Mouse (Mus musculus) layer of hippocampus, postnatal 10 days (tissue): Measurements from ENCODE around the gene Nphp1. TPM values are rescaled to one million over a fixed set of nuclear protein-coding genes. Genes with fewer than 3 reads are reported as not detected.

Source experiments
- total RNA-seq, 2 experiments: library from RNA; stranded (reverse); gene quantifications; 2 replicates each; pipeline ENCODE4 v1.2.3; 2021

The Nphp1 gene
- total RNA-seq, 2 experiments from 2014 or later: 16.6 to 19.5 TPM

Other genes with a start within 250 kb of the Nphp1 start
- gene Prom2, start 247.4 kb downstream of the Nphp1 start, total RNA-seq: under 1 TPM; 0.07 to 0.14 TPM
- 1 to 10 TPM; 8.4 to 9.7 TPM for gene Zfp661, start 201.8 kb downstream of the Nphp1 start, total RNA-seq
- gene Mrps5, start 201.7 kb downstream of the Nphp1 start, total RNA-seq: 10 to 100 TPM; 69.9 to 91.1 TPM
- 1 to 10 TPM; 3.0 to 3.1 TPM for gene Mal, start 132.2 kb downstream of the Nphp1 start, total RNA-seq
- under 1 TPM; 0.53 to 0.54 TPM for gene Mall, start 59.0 kb downstream of the Nphp1 start, total RNA-seq
- gene Mtln, start 3.6 kb upstream of the Nphp1 start, total RNA-seq: 10 to 100 TPM; 42.6 to 46.0 TPM
- 1 to 10 TPM; 1.5 to 2.5 TPM for gene Bub1, start 43.0 kb upstream of the Nphp1 start, total RNA-seq
- under 1 TPM in 1 of 2 experiments, not detected in 1; 0.13 TPM for gene Acoxl, start 50.0 kb upstream of the Nphp1 start, total RNA-seq